Mouse (Mus musculus): Measurements from ENCODE around the gene Ablim2.

Ablim2 gene

DNA sequence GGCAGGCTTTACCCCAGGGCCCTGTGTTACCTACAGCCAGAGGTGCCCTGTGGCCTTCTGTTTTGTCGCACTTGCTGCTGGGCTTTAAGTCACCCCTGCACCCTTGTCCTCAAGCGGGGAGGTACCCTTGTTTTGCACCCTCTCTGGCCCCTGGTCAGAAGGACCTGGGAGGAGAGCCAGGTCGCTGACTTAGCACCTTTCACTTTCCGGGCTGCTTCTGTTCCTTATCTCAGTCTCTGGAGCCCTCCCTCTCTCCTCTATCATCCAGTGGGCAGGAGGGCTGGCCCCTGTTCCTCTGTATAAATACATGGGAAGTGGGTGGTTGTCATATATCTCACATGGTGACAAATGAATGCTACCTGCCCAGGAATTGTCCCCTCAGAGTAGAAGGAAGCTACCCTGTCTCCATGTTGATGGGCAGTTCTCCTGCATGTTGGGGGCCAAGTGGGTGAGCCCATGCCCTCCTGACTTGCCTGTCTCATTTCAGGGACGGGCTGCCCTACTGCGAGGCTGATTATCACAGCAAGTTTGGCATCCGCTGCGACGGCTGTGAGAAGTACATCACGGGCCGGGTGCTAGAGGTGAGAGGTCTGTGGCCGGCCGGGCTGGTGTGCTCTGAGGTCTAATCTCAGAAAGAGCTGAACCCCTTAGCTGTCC lies 54.1 kb downstream of the Ablim2 start:
- no peak for DNase-seq (ENCODE audit: low spot score in 2 of 2)

DNA sequence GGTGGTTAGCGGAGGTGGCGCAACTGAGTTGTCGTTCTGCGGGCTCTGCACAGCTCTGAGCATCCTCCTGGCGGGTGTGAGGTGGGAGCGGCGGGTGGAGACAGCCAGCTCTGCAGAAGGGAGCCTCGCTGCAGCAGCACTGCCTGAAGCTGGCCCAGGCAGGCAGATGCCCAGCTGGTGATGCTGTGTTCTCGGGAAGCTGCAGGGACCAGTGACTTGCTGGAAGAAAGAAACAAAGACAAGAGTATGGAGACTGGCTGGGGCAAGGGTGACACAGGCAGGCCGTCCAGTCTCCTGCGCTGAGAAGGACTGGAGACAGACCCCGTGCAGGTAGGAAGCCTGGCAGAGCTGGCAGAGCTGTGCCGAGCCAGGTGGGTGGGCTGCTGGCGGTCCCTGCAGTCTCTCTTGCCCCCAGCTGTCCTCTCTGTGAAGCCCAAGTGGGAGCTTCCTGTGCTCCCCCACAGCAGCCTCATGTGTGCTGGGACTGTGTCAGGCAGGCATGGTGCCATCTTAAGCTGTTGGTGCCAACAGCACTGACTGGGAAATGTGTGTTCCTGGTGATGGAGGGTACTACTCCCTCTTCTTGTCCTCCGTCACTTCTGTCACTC lies 56.8 kb downstream of the Ablim2 start:
- DNase-seq (ENCODE audit: low spot score in 2 of 2) = peak; percentile 85 to 89

DNA sequence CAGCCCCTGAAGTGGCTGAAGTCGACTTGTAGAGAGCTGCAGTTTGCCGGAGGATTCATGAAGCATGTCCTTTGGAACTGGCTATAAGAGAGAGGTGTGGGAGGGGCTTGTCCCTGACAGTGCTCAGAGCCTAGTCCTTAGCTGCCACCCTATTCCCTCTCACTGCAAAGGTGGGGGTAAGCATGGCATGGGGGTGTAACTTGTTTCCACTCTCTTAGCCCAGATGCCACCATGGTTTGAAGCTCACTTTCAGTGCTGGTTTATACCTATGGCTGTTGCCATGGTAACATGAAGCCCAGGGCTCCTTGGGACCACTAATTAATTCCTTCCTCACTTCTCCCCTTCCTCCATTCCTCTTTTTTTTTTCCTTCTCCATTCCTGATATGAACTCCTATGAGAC lies 57.4 kb downstream of the Ablim2 start:
- DNase-seq (ENCODE audit: low spot score in 2 of 2) = no peak

DNA sequence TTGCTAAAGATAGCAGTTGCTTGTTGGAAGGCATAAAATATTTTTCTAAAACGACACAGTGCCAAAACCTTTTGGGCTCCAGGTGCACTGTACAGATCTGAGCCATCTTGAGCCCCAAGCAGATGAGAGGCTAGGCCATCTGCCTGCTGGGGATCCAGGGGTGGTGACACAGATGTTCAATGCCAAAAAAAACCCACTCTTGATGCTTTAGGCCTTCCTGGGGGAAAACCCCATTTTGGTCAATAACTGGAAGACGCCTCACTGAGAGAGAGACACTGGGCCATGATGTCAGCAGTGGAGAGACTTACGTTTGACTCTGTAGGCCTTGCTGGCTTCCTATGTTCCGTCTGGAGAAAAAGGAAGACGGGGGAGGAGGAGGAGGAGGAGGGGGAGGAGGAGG lies 59.6 kb downstream of the Ablim2 start:
- DNase-seq (ENCODE audit: low spot score in 2 of 2) = no peak

DNA sequence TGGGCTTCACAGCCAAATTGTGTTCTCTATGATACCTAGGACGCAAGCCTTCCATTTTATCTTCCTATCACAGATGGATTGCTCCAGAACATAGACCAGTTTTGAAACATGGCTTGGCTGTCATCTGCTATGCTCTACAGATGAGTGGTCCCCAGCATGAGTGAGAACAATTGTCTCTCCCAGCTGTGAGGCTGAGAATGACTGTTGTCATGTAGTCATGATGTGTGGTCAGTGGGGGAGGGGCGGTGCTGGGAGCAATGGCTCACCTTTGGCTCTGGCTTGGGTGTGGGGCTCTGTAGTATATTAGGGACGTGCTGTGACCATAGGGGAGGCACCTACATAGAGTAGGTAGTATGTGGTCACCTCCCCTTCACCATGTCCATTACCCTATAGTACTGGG lies 60.2 kb downstream of the Ablim2 start:
- no peak for DNase-seq (ENCODE audit: low spot score in 2 of 2)

DNA sequence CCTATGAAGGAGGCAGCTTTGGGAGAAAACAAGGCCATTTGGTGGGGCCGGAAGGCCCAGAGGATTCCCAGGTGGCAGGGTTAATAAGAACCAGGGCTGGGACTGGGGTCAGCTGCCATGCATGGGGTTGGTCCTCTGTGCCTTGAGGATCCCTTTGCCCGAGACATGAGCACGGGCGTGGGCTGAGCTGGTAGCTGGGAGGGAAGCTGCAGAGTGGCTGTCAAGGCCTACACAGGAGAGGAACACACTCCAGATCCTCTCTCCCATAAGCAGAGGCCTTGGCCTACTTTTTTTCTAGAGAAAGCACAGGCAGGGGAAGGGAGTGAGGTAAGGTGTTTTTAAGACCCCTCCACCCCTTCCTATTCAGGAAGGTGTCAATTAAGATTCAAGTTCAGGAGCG lies 65.0 kb downstream of the Ablim2 start:
- no peak for DNase-seq (ENCODE audit: low spot score in 2 of 2)

DNA sequence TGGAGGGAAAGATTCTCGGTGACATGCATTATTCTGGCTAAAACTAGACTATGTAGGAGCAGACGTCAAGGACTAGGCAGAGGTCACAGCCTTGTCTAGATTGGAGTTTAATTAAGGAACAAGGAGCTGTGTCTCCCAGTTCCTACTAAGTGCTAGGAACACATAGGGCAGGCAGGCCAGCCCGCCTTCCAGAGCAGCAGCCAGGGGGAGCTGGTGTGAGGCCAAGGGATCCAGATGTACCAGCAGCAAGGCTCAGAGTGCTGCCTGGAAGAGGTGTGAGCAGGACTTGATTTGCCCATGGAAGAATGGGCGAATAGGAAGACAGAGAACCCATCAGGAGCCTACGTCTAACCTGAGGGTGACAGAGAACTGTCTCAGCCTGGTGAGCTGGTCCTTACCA lies 68.8 kb downstream of the Ablim2 start:
- no peak for DNase-seq (ENCODE audit: low spot score in 2 of 2)

DNA sequence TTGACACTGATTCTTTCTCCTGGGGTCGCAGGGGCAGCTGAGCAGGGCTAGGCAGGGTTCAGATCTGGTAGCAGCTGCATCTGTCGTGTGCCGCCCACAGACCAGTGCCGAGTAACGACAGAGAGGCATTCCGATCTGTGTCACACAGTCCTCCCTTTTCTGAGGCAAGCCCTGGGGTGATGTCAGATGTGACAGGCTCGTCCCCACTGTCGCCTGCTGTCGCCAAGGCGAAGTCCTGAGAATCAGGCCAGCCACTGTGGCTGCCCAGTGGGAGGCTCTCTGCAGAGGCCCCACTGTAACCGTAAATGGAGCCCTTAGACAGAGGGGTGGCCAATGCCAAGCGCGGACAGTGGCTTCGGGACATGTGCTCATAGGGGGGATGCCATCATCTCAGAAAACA lies 69.4 kb downstream of the Ablim2 start:
- DNase-seq (ENCODE audit: low spot score in 2 of 2) = peak; percentile 33 to 34

DNA sequence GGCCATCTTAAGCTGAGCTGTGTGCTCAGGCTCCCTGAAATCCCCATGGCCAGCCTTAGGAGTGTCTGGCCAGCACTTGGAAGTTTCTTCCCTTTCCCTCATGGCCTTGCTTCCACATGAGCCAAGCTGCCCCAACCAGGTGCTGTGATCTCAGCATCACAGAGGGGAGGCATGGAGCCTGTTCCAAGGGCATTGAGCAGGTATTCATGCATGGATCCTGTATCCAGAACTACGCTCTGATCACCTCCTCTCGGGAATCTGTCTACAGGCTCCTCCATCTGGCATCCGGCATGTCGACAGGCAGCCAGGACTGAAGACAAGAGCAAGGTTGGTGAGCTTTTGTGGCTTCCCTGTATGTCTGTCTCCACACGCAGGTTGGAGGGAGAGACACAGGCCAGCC lies 70.2 kb downstream of the Ablim2 start:
- DNase-seq (ENCODE audit: low spot score in 2 of 2) = no peak

DNA sequence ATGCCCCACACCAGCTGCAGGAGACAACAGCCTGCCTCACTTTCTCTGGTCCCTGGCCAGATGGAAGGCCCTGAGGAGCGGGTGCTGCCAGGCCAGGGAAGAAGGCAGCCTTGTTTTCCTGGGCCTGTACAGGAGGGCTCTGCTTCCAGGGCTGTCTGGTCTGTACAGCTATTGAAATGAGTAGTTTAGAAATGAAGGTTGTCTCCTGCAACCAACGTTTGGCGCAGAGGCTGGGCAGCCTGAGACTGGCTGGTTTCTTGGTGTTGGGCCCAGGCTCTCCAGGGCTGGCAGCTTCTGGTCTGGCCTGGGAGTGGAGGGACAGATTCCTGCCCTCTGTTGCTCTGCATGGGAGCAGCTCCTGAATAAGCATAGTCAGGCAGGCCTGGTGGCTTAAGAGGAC lies 72.4 kb downstream of the Ablim2 start:
- DNase-seq (ENCODE audit: low spot score in 2 of 2) = no peak

DNA sequence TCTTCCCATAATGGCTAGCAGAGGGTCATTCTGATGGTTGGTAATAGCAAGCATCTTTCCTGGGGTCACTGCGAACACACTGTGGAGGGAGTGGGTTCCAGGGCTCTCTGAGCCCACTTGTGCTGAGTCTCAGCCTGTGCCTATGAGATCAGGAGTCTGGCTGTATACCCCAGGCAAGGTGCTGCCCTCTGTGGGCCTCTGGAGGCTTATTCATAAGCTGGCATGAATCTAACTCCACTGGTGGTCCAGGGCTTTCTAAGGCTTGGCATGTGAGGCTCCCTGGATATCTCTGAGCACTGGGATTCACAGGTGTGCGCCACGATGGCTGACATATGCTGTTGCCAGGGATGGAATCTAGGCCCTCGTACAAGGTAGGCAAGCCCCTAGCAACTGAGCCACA lies 76.2 kb downstream of the Ablim2 start:
- DNase-seq (ENCODE audit: low spot score in 2 of 2) = no peak

DNA sequence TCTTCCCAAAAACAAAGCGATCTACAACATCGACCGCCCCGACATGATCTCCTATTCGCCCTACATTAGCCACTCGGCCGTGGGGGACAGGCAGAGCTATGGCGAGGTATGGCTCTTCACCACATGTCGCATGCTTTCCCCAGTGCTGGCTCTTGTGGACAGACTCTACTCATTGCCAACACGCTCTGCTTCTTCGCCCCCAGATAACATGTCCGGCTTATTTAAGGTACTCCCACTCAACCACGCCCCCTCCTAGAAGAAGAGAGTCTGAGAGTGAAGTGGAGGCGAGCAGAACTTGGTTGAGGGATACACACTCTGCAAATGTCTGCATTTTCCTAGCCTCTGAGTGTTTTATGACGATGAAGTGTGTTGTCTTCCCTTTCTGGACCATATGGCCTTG lies 79.3 kb downstream of the Ablim2 start:
- peak in 1 of 2 experiments; percentile 70 for DNase-seq (ENCODE audit: low spot score in 2 of 2)

DNA sequence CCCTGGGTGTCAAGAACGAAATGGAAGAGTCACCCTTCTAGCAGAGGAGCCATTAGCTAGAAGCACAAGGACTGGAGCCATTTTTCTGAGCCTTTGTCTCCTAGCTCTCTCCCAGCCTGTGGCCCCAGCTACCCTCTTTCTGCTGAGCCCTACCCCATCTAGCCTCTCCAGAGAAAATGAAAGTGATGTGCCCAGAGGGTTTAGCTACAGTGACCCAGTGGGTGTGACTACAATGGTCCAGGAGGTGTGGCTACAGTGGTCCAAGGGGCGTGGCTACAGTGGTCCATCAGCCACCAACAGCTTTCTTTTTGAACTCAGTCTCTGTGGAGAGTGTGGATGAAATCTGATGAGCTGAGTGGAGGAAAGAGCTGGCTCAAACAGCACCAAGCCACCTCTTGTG lies 81.6 kb downstream of the Ablim2 start:
- DNase-seq (ENCODE audit: low spot score in 2 of 2) = no peak

DNA sequence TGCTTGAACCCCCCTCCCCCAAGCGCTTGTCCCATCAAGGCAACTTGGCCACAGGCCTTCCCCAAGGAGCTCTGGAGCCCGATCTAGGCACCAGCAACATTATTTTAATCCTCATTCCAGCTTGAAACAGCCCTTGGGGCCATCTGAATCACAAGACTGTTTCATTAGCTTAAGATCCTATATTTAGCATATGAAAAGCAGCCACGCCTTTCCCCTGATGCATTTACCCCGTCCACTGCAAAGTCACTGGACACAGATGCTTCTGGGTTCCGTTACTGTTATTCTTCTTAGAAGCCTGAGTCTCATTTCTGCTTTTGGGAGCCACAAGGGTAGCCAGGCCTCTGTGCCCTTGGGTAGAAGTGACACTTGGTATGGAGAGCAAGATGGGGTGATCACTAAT lies 93.8 kb downstream of the Ablim2 start:
- DNase-seq (ENCODE audit: low spot score in 2 of 2) = no peak

DNA sequence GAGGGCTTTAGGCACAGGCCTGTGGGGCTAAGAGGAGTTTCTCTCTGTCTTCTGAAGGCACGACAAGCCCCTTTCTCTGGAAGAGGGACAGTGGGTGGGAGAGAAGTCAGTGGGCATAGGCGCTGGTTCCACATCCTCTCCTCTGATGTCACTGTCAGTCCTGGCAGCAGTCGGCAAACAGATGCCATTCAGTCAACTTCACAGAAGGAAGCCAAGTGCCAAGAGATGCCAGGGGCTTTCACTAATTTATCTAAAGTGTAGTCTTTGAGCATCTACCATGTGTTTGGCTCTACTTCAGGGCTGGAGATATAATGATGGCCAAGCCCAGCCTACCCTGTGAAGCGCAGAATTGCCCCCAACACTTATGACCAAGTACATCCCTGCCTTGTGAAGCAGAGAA lies 95.8 kb downstream of the Ablim2 start:
- DNase-seq (ENCODE audit: low spot score in 2 of 2) = no peak

DNA sequence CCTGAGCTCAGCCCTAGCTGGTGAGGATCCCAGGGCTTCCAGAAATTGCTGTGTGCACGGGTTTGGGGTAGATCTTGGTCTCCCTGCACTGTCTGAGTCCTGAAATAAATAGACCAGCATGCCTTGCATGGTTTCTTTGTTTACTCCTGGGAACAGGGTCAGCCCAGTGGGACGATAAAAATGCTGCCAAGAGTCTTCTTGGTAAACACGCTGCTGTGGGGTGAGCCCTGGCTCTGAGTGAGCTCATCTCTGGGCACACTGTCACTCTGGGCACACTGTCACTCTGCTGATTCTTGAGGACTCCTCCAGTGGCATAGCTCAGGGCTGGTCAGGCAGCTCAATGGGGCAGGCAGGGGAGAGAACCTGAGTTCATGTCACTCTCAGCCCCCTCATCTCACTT lies 98.6 kb downstream of the Ablim2 start:
- no peak for DNase-seq (ENCODE audit: low spot score in 2 of 2)

DNA sequence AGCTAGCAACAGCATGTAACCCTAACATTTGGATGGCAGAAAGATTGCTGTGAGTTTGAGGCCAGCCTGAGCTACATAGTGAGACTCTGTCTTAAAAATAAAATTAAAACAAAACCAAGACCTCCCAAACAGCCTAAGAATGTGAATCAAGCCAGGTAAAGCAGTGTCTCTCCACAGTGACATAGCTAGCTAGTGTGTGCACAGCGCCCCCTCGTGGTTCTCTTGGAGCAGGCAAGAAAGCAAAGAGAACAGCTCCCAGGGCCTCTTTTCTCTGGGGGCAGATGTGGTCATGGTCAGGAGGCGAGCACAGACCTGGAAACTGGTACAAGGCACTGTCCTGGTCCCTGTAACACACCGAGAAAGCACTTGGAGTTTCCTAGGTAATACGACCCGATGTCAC lies 100.4 kb downstream of the Ablim2 start:
- DNase-seq (ENCODE audit: low spot score in 2 of 2) = no peak

DNA sequence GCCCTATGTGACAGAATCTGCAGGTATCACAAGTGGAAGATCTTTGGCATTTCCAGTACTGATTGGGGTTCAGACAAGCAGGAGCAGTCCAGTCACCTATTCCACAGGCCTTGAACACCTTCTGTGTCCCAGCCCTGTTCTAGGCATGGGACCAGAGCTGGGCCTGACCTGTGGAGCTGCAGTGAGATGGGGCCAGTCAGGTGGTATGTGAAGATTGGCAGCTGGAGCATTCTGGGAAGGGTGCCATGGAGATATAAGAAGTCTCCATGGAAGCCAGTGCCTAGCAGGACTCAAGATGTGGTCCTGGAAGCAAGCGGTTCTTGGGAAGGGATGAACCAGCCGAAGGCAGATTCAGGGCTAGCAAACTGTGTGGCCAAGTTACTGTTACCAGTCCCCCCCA lies 103.8 kb downstream of the Ablim2 start:
- DNase-seq (ENCODE audit: low spot score in 2 of 2) = no peak

DNA sequence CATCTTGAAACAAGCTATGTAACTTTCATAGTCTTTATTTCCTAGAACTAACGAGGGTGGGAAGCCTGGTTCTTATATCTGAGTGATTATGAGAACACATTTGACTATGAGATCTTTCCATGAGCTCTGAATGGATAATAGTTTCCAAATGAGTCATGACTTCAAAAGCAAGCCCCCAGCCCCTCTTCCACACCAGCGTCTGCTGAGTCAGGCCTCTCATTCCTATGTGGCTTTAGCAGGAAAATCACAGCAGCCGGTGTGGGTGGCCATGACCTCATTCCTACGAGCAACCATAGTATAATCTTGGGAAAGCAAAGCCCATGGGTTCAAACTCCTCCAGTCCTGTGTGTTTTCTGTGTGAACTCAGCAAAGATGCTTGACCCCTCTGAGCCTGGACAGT lies 112.3 kb downstream of the Ablim2 start:
- no peak for DNase-seq (ENCODE audit: low spot score in 2 of 2)

DNA sequence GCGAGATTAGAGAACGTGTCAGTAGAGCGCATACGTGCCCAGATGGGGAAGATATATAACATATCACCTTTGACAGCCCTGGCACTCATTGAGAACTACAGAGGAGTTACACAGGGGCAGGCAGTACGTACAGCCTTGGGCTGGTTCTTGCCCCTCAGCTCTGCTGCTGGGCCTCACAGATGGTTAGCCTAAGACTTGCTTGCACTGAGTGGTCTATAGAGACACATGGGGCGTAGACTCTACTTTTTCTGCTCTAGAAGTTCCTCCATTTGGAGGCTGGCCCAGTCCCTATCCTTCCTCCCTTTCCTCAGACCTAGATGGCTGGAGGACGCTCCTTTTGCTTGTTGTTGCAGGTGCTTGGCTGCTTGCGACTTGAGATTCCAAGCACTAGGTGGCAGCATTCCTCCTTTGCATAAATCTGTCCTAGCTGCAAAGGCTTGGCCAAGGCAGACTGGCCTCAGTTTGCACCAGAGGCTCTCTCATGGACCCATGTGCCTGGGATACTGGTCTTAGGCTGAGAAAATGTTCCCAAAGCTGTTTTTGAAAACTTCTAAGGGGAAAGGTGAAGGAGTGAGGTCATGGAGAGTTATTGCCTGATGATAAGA lies 112.8 kb downstream of the Ablim2 start:
- peak; percentile 56 to 60 for DNase-seq (ENCODE audit: low spot score in 2 of 2)

DNA sequence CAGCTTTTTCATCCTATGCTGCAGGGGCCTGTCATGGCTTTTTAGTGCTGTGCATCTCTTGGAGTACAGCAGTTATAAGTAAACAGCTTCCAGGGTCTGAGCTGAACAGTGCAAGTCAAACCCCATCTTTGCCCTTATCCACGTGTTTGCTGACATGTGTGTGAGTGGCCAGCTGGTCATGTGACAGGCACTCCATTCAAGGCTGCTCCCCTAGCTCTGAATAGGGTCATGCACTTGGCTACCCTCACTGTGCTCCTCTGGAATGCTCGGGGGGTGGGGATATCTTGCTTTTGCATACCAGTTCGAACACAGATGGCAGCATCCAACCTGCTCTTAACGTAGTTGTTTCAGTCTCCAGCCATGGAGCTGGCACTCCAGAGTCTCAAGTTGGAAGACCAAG lies 115.7 kb downstream of the Ablim2 start:
- no peak for DNase-seq (ENCODE audit: low spot score in 2 of 2)

DNA sequence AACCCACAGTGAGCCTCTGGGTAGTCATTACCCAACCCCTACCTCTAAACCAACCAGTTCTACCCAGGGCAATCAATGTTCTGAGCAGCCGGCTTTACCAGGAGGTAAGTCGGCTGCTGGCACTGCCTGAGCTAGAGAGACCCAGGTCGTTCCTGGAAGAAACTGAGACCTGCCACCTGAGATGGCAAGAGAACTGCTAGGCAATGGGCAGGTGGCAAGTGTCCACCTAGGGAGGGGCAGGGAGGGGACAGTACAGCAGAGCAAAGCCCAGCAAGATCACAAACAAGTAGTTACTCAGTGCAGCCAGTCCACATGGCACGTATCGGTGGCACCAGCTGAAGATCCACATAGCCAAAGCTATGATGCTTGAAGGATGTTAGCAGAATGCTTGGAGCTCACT lies 118.6 kb downstream of the Ablim2 start:
- DNase-seq (ENCODE audit: low spot score in 2 of 2) = no peak

DNA sequence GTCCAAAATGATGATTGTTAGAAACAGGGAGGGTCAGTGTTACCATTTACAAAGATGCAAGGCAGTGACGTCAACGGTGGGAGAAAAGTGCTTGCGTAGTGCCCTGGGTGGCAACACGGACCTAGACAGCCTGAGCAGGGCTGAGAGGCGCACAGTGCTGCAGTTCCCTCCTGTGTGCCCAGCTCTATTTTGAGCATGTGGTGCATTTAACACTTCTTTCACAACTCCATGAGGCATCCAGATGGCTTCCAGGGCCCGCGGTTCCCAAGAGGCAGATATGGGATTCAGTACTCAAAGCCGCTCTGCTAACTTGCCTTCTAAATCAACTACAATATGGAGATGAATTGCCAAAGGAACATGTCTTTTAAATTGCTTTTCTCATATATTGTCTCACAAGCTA lies 121.5 kb downstream of the Ablim2 start:
- peak; percentile 68 to 80 for DNase-seq (ENCODE audit: low spot score in 2 of 2)

DNA sequence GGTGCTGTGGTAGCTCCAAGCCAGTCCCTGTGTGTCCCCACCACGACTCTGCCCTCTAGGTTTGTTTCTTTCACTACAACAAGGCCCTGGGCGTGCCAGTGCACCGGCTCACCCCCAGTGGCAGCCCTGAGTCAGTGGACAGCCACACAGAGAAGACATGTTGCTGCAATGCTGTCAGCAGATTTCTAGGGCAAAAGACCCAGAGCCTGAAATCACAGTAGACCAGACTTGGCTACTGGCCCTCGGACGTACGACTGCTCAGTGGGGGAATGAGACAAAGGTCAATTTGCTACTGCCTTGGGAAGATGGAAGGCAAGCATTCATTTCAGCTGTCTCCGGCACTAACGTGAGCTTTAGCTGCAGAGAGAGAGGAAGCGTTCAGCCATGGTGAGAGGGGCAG lies 124.7 kb downstream of the Ablim2 start:
- DNase-seq (ENCODE audit: low spot score in 2 of 2) = no peak

Measured in right cerebral cortex, postnatal 36 days (tissue).